Mouse (Mus musculus) kidney, adult 2 months (tissue): ENCODE data around the gene Alk. TPM values are rescaled to one million over a fixed set of nuclear protein-coding genes. Genes with fewer than 3 reads are reported as not detected.

ENCODE experiments used
- DNase-seq: peaks from one replicate; pipeline ENCODE4 v3.0.0; 2021
- H3K27ac ChIP-seq: fragments of 200-500 bp; 2 replicates; pipeline ENCODE4 v1.5.1; 2012; ENCODE audit warnings: low read depth, low read length, control low read depth, inconsistent platforms; ENCODE audit not compliant: insufficient read depth
- H3K27me3 ChIP-seq: fragments of 200-500 bp; replicated peaks from 2 replicates; pipeline ENCODE4 v1.6.1; 2012; ENCODE audit warnings: mild to moderate bottlenecking, moderate library complexity, low read length, inconsistent platforms; ENCODE audit not compliant: control insufficient read depth, insufficient read depth
- H3K36me3 ChIP-seq: fragments of 200-500 bp; 2 replicates; pipeline ENCODE4 v1.6.1; 2012; ENCODE audit warnings: mild to moderate bottlenecking, moderate library complexity, low read length, inconsistent platforms; ENCODE audit not compliant: control insufficient read depth, insufficient read depth
- H3K4me1 ChIP-seq: fragments of 200-500 bp; 2 replicates; pipeline ENCODE4 v1.6.1; 2011; ENCODE audit warnings: low read length; ENCODE audit not compliant: control insufficient read depth, insufficient read depth
- H3K4me3 ChIP-seq: fragments of 200-500 bp; 2 replicates; pipeline ENCODE4 v1.5.1; 2011; ENCODE audit warnings: mild to moderate bottlenecking, low read depth, low read length, control low read depth; ENCODE audit not compliant: insufficient read depth
- CTCF ChIP-seq: fragments of 200-500 bp; conservative IDR thresholded peaks from 2 replicates; pipeline ENCODE4 v1.5.1; 2011; ENCODE audit warnings: low read depth, mild to moderate bottlenecking, control low read depth, low read length, moderate library complexity, mixed read lengths; ENCODE audit not compliant: insufficient read depth, insufficient read length
- POLR2A ChIP-seq: fragments of 200-500 bp; IDR thresholded peaks from one replicate; pipeline ENCODE4 v1.6.1; 2011; ENCODE audit warnings: low read depth, low read length, control low read depth
- WGBS: fragments of 180-500 bp; shearing (Covaris S2); methylation state at CpG from one replicate; pipeline ENCODE4 v1.1.7; 2018; 5-methylcytosine and 5-hydroxymethylcytosine counted together
- polyA plus RNA-seq: library from polyadenylated mRNA; depleted of rRNA; stranded (reverse); fragments of >200 nt; gene quantifications from 2 replicates; pipeline ENCODE4 v1.2.3, GENCODE M21; 2012

Gene Alk
- polyA plus RNA-seq, 1 experiment, result 0.03 TPM

DNA sequence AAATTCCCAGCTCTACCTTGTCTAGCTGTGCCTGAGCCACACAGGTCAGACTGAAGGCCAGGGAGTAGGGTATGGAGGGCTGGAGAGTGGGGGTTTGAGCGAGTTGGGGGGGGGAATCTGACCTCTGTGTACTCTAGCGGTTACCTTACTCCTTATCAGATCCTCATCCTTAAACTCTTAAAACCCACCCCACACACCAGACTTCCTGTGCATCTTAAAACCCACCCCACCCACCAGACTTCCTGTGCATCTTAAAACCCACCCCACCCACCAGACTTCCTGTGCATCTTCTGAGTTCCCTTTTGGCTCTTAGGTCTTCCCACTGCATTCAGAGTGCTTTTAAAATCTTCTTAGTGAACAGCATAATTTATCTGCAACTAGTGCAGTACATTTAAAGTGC is 422.0 kb downstream of the Alk start:
- Histone ChIP-seq H3K4me1 (no peaks in the 10 kb centered on the region), H3K4me3 (no peak overlapping the region), H3K27me3 (no peaks in the 10 kb centered on the region), H3K36me3 (no peaks in the 10 kb centered on the region), H3K27ac (no peak overlapping the region)
- DNase-seq, result no peak
- TF ChIP-seq POLR2A, result no peak
- TF ChIP-seq CTCF, result no peak
- 69% methylated on average over 2 of the region's 2 CpGs for WGBS

DNA sequence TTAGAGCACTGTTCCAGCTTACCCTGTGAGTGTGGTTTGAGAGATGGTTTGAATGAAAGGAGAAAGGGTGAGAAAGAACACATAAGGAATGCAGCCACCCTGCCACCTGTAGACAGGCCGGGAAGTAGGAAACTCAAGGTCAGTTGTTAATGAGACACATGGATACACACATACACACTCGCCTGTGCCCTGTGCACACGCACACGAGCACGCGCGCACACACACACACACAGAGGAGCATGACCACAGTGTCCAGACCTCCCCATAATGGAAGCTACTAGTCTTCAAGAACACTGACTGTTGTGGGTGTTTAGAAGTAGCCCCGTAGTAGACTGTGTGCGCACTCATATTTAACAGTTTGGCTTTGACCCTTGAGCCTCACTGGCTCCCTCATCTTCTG is 424.2 kb downstream of the Alk start:
- Histone ChIP-seq H3K4me3 (no peak overlapping the region), H3K4me1 (no peaks in the 10 kb centered on the region), H3K36me3 (no peaks in the 10 kb centered on the region), H3K27ac (no peak overlapping the region), H3K27me3 (no peaks in the 10 kb centered on the region)
- TF ChIP-seq POLR2A, result no peak
- TF ChIP-seq CTCF, result no peak
- 91% methylated on average over 9 of the region's 9 CpGs for WGBS
- DNase-seq, result no peak

DNA sequence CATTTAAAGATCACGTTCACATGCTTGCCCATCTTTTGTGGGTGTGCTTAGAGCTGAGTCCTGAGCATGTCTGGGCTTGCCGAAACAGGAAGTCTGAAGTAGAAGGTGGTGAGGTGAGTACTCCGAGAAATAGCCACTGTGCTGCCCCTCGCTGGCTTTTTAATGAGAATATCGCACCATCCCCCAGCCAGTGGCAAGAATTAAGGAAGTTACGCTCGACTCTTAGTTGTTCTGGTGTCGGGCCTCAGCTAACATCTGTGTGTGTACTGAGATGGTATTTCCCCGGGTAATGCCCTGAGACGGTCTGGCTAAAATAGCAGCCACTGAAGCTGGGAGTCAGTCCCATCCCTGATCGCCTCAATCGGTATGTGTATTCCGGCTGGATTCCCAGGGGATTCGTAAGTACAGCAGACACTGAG is 424.7 kb downstream of the Alk start:
- no peaks in the 10 kb centered on the region for H3K4me1 ChIP-seq
- no peaks in the 10 kb centered on the region for H3K27me3 ChIP-seq
- no peak overlapping the region for H3K27ac ChIP-seq
- no peak for DNase-seq
- H3K36me3 ChIP-seq, result no peaks in the 10 kb centered on the region
- 86% methylated on average over 14 of the region's 14 CpGs for WGBS
- no peak for TF ChIP-seq POLR2A
- no peak for TF ChIP-seq CTCF
- H3K4me3 ChIP-seq, result no peak overlapping the region

DNA sequence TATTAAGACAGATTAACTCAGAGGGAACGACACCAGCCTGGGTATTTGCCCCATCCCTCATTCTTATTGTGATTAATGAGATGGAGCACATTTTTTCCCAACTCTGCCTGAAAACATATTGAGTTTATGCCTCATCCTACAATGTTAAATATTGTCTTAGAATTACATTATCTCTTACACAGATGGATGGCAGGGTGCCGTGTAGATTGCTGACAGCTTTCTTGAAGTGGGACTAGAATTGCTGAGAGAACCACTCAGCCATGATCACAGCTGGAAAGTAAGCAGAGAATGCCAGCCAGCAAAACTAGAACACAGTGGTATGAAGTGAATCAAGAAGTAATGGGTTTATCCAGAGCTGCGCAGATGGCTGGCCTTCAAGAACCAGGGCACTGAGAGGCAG is 430.6 kb downstream of the Alk start:
- no peak for DNase-seq
- TF ChIP-seq CTCF, result no peak
- Histone ChIP-seq H3K27me3 (no peaks in the 10 kb centered on the region), H3K4me3 (no peak overlapping the region), H3K4me1 (no peaks in the 10 kb centered on the region), H3K27ac (no peak overlapping the region), H3K36me3 (no peaks in the 10 kb centered on the region)
- WGBS, result 62% methylated on average over 3 of the region's 3 CpGs

DNA sequence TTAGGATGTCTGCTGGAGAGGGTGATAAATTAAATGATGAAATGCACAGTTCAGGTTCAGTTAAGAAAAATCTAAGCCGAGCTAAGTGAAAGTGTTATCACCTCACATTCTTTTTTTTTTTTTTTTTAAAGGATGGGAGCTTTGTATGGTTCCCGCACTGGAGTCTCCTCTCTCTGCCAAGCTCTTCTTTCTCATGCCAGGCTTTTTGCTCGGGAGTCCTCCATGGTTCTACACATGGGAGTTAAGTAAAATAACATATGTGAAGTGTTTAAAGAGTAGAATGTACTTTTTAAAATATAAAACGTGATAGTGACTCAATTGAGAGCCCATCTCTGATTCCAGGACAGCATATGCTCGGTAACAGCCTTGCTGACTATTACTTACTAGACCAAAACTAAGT is 436.3 kb downstream of the Alk start:
- Histone ChIP-seq H3K27me3 (no peaks in the 10 kb centered on the region; the same call in 1 of the 2 replicates), H3K4me3 (no peak overlapping the region), H3K27ac (no peak overlapping the region), H3K36me3 (no peaks in the 10 kb centered on the region), H3K4me1 (no peaks in the 10 kb centered on the region)
- TF ChIP-seq CTCF, result no peak
- DNase-seq, result no peak
- 79% methylated on average over 5 of the region's 5 CpGs for WGBS

DNA sequence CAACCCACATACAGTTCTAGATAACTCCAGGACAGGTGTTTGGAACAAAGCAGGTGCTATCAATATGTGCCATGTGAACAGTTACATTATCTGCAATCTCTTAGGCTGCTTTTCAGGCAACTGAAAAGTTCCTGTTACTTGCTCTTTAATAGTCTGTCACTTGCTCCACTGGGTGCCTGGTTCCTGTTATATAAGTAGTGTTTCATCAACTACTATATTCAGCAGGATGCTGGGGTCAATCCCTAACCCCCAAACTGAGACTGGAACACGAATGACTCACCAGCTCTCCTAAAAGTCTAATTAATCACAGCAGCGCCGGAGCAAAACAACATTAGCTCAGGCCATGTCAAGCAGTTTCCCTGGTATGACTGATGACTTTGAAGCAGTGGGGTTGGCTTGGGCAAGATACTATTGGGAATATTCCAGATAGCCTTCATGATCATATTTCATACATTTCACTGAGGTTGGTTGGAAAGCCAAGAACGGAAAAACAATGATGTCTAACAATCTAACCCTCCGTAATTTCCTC is 445.5 kb downstream of the Alk start:
- 46% methylated on average over 5 of the region's 5 CpGs for WGBS
- TF ChIP-seq CTCF, result no peak
- TF ChIP-seq POLR2A, result no peak
- H3K27me3 ChIP-seq, result no peaks in the 10 kb centered on the region
- H3K4me3 ChIP-seq, result no peak overlapping the region
- no peaks in the 10 kb centered on the region for H3K4me1 ChIP-seq
- no peak overlapping the region for H3K27ac ChIP-seq
- DNase-seq, result no peak
- no peaks in the 10 kb centered on the region for H3K36me3 ChIP-seq

DNA sequence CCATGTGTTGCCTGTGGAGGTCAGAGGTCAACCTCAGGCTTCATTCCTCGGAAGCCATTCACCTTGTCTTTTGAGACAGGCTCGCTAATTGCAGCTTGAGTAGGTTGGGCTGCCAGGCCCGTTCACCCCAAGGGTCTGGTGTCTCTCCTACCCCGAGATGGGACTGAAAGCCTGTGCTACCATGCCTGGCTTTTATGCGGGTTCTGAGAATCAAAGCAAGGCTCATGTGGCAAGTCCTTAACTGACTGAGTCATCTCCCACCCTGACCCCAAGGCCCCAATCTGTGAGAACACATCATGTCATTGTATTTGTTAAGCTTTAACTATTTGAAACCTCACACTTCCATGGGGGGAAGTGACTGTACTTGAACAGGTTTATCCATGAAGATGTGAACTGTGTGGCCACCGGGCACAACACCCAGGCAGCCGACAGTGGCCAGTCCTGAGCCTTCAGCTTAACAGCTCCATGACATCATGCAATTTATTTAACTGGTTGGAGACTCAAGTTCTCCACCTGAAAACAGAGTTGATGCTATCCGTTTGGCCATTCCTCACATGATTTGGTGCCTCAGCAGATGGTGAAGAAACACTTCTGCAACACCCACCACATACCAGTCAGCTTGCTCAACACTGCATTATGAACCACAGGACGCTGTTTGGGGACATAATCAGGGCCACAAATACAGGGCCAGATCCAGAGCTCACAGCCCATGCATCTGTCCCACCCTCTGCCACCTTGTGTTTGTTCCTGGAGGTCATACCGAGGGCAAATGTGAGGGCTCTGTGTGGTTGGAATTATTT is 446.4 kb downstream of the Alk start:
- Histone ChIP-seq H3K27me3 (no peaks in the 10 kb centered on the region), H3K4me3 (no peak overlapping the region)

More for the DNA sequence above, 446.4 kb downstream of the Alk start:
- TF ChIP-seq CTCF (no peak), POLR2A (no peak)
- Histone ChIP-seq H3K4me1 (no peaks in the 10 kb centered on the region), H3K27ac (no peak overlapping the region), H3K36me3 (no peaks in the 10 kb centered on the region)
- DNase-seq, result no peak
- 83% methylated on average over 10 of the region's 10 CpGs for WGBS
